Mouse (Mus musculus) liver, embryonic 11.5 days (tissue): ENCODE data around the gene Mbd6. TPM values are rescaled to one million over a fixed set of nuclear protein-coding genes. Genes with fewer than 3 reads are reported as not detected.

ENCODE experiments used
- ATAC-seq: fragments of 200-750 bp; cut with Nextera tagmentation; replicated peaks from 2 replicates; pipeline ENCODE4 v1.8.0; 2017; ENCODE audit warnings: moderate number of reproducible peaks, mild to moderate bottlenecking, moderate TSS enrichment, moderate library complexity; ENCODE audit not compliant: low FRiP score
- DNase-seq: peaks from one replicate; pipeline ENCODE4 v3.0.0-alpha.2; 2017; ENCODE audit warnings: low spot score
- H3K27ac ChIP-seq: fragments of 300-500 bp; sonication (generic); 2 replicates; pipeline ENCODE4 v1.5.1; 2014; ENCODE audit warnings: mild to moderate bottlenecking, low read depth, low read length, control low read depth
- H3K27me3 ChIP-seq: fragments of 300-500 bp; sonication (generic); replicated peaks from 2 replicates; pipeline ENCODE4 v1.6.1; 2014; ENCODE audit warnings: low read length, mixed read lengths; ENCODE audit not compliant: control insufficient read depth, insufficient read depth
- H3K36me3 ChIP-seq: fragments of 300-500 bp; sonication (generic); 2 replicates; pipeline ENCODE4 v1.6.1; 2014; ENCODE audit warnings: mild to moderate bottlenecking, low read length, moderate library complexity, mixed read lengths; ENCODE audit not compliant: control insufficient read depth, insufficient read depth
- H3K4me1 ChIP-seq: fragments of 300-500 bp; sonication (generic); replicated peaks from 2 replicates; pipeline ENCODE4 v1.6.1; 2014; ENCODE audit warnings: low read length, mixed read lengths; ENCODE audit not compliant: control insufficient read depth, insufficient read depth
- H3K4me2 ChIP-seq: fragments of 300-500 bp; sonication (generic); 2 replicates; pipeline ENCODE4 v1.6.1; 2014; ENCODE audit warnings: mild to moderate bottlenecking, control low read depth, moderate library complexity
- H3K4me3 ChIP-seq: fragments of 300-500 bp; sonication (generic); 2 replicates; pipeline ENCODE4 v1.5.1; 2014; ENCODE audit warnings: low read depth, low read length, control low read depth
- H3K9ac ChIP-seq: fragments of 300-500 bp; sonication (generic); 2 replicates; pipeline ENCODE4 v1.6.1; 2014; ENCODE audit warnings: low read depth, low read length, control low read depth
- H3K9me3 ChIP-seq: fragments of 300-500 bp; sonication (generic); 2 replicates; pipeline ENCODE4 v1.6.1; 2016; ENCODE audit warnings: low read length, inconsistent platforms, mixed read lengths; ENCODE audit not compliant: control insufficient read depth
- WGBS: fragments of 180-500 bp; shearing (Covaris S2); extraction: QIAGEN DNeasy Blood & Tissue Kit; methylation state at CpG from one replicate; pipeline ENCODE4 v1.1.7; 2014; 5-methylcytosine and 5-hydroxymethylcytosine counted together
- polyA plus RNA-seq: library from polyadenylated mRNA; unstranded; fragments of >200 nt; fragmentation: Nextera tagmentation; extraction: Ambion mirVana; gene quantifications from 2 replicates; pipeline ENCODE4 v1.2.1, GENCODE M21; 2014

The Mbd6 gene
- polyA plus RNA-seq, 1 experiment from 2014 or later, result 19.0 TPM

DNA sequence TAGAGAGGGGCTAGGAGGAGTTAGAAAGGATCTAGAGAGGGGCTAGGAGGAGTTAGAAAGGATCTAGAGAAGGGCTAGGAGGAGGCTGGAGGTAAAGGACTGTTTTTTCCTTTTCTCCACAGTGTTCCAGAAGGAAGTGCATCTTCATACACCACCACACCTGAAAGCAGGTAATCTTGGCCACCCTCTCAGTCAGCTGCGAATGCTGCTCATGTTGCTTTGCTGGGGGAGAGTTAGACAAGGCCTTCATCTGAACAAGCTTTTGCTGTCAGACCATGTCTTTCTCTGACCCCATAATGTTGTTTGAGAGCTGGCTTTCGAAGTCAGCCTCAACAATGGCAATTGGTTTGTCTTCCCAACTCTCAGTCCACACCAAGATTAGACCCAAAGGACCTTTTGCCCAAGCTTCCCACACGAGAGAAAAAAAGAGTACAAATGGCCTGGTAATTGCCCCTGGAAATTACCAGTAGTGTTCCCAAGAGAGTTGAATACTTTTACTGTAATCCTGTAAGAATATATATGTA lies 4.8 kb upstream of the Mbd6 start:
- Histone ChIP-seq H3K4me3 (no peak overlapping the region; the same call in 1 of the 2 replicates), H3K36me3 (peaks cover 45% of the 10 kb centered on the region), H3K4me2 (no peak overlapping the region; the same call in 1 of the 2 replicates), H3K4me1 (peaks cover 28% of the 10 kb centered on the region), H3K27ac (peak overlapping the region; percentile 99; the same call in 1 of the 2 replicates), H3K9ac (no peak overlapping the region), H3K27me3 (no peaks in the 10 kb centered on the region), H3K9me3 (no peaks in the 10 kb centered on the region)
- 90% methylated on average over 3 of the region's 3 CpGs for WGBS
- DNase-seq (no peak), ATAC-seq (no peak)

DNA sequence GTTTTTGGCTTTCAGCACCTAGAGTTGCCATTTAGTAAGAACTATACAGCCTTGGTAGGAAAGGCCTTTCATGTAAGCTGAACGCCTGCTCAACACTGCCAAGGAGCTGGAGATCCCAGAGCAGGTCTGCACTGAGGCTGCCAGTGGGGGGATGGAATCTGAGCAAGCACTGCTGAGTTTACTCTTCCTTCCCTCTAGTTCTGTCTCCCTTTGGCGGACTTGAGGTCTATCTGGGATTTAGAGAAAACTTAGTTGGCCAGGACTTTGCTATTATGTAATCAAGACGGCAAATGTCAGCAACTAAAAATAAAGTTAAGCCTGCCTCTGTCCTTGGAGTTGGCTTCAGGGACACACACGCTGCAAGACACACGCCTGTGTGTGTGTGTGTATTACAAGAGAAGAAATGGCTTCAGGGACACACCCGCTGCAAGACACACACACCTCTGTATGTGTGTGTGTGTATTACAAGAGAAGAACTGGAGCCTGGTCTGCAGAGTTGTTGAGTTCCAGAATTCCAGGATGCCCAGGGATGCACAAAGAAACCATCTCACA lies 4.2 kb upstream of the Mbd6 start:
- Histone ChIP-seq H3K9me3 (no peaks in the 10 kb centered on the region), H3K27me3 (no peaks in the 10 kb centered on the region), H3K4me3 (peak overlapping the region; percentile 86), H3K27ac (peak overlapping the region; percentile 99), H3K36me3 (peaks cover 44% of the 10 kb centered on the region), H3K4me2 (peak overlapping the region; percentile 98), H3K4me1 (peaks cover 28% of the 10 kb centered on the region), H3K9ac (peak overlapping the region; percentile 49)
- DNase-seq, result no peak
- WGBS, result 80% methylated on average over 6 of the region's 6 CpGs
- no peak for ATAC-seq

DNA sequence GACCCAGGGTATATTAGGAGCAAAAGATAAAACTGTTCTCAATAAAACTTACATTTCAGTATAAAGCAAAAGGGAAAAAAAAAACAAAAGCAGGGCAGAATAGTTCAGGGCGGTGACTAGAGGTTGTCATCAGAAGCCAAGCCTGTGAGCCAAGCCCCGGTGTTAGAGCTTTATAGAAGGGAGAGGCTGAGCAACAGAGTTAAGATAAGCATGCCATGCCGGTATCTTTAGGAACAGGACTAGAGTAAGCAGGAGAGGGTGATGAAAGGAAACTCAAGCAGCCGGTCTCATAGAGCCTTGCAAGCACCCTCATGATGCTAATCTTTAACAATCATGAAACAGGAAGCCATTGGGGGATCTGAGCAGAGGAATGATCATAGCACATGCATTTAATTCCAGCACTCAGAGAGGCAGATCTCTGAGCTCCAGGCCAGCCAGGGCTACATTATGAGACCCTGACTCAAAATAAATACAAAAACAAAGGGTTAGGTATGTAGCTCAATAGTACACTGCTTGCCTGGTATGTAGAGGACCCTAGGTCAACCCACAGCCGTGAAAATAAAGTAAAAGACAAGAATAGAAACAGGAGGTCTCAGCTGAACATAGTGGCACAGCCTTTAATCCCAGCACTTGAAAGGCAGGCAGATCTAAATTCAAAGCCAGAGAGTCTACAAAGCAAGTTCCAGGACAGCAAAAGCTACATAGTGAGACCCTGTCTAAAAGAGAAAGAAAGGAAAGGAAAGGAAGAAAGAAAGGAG lies 3.2 kb upstream of the Mbd6 start:
- DNase-seq (no peak), ATAC-seq (peak; percentile 59)
- Histone ChIP-seq H3K4me1 (peaks cover 37% of the 10 kb centered on the region), H3K4me3 (peak overlapping the region; percentile 86), H3K36me3 (peaks cover 38% of the 10 kb centered on the region), H3K27me3 (no peaks in the 10 kb centered on the region), H3K4me2 (peak overlapping the region; percentile 98), H3K9ac (peak overlapping the region; percentile 90), H3K27ac (peak overlapping the region; percentile 99), H3K9me3 (no peaks in the 10 kb centered on the region)
- WGBS, result 15% methylated on average over 5 of the region's 5 CpGs

DNA sequence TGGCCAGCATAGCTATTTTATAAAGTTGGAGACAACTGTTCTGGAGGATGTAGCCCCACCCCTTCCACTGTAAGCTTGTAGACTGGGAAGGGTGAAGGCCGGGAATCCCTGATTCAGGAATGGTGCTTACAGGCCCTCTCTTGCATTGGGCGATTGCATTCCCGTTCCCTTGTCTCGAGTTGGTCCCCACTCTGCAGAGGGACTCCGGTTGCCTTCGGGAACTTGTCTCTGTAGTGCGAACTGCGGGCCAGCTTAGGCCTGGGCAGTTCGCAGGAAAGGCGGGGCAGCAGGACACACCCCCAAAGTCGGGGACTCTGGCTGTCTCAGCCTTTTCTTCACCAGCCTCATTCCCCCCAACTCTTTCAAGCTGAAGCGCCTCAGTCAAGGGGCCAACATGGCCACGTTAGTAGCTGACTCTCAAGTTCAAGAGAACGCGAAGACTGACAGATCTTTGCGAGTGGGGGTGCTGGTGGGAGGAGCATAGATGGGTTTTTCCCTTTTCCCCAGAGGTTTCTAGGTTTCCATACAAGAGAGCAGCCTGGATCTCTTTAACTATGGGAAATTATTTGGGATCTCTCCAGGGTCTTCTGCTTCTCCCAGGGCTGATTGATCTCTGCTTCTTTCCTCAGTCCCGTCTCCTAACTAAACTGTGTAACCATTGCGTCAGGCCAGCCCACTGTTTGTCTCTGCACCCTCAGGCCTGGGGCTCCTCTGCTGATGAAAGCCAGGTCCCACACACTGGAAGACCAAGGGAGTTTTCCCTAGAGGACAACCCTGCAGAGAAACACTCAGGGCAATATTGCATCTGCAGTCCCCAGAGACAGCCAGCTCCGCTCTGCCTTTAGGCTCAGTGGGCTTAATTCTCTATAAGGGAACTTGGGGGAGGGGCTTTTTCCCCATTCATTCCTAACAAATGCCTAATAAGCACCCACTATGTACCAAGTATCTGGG lies 2.4 kb upstream of the Mbd6 start:
- peak; percentile 35 for ATAC-seq
- H3K4me1 ChIP-seq, result peaks cover 45% of the 10 kb centered on the region
- H3K4me3 ChIP-seq, result peak overlapping the region; percentile 86
- 4% methylated on average over 19 of the region's 19 CpGs for WGBS
- peak overlapping the region; percentile 99 for H3K27ac ChIP-seq
- no peaks in the 10 kb centered on the region for H3K9me3 ChIP-seq
- peak; percentile 85 for DNase-seq
- H3K36me3 ChIP-seq, result peaks cover 40% of the 10 kb centered on the region
- no peaks in the 10 kb centered on the region for H3K27me3 ChIP-seq
- H3K9ac ChIP-seq, result peak overlapping the region; percentile 90
- H3K4me2 ChIP-seq, result peak overlapping the region; percentile 98

DNA sequence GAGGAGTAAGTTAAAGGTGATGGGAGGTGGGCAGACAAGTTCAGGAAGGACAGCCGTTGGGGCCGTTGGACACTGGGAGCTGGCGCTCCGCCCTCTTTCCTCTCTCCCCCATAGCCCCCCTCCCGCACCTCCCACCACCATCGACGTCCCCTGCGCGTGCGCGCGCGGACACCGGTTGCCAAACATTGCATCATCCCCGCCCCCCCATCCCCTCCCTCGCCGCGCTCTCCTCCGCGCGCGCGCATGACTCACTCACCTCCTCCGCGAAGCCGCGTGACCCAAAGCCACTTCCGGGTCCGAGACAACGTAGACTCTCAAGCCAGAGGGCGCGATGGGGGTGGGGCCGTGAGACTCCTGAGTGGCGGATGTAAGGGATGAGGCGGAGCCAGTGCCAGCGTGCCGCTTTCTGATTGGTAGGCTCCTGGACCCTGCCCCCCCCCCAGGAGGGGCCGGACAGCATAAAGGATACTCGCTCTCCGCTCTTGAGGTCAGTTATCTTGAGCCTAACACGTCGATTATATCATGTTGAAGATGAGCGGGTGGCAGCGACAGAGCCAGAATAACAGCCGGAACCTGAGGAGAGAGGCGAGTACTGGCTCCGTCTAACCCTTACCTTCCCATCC lies 1.6 kb upstream of the Mbd6 start:
- 0% methylated on average over 46 of the region's 47 CpGs for WGBS
- H3K4me1 ChIP-seq, result peaks cover 51% of the 10 kb centered on the region
- DNase-seq (peak; percentile 100), ATAC-seq (peak; percentile 84)
- peak overlapping the region; percentile 86 for H3K4me3 ChIP-seq
- no peaks in the 10 kb centered on the region for H3K27me3 ChIP-seq
- peaks cover 40% of the 10 kb centered on the region for H3K36me3 ChIP-seq
- H3K4me2 ChIP-seq, result peak overlapping the region; percentile 98
- peak overlapping the region; percentile 90 for H3K9ac ChIP-seq
- H3K9me3 ChIP-seq, result no peaks in the 10 kb centered on the region
- H3K27ac ChIP-seq, result peak overlapping the region; percentile 99

DNA sequence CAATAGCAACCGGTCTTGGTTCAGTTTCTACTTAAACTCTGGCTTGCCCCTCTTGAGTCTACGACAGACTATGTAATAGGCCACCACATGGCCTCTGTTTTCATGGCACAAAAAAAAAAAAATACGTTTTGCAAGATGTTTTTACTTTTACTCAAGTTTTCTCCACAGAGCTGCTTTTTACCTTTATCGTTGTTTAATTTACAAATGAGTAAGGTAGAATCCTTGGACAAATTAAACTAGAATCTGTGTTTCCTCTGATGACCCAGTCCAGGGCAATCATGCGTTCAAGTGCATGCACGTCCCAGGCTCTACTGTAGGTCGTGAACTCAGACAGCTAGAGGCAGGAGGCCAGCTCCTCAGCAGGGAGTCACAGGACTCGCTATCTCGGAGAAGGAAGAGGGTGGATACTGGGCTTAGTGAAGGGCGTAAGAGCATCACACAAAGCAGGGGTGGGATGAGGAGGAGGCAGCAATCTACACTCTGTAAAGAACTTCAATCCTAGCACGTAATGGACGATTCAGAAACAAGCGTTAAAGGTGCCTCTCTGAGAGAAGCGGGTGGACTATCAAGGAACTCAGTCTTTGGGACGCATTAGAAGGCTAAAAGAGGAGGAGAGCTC lies 864 bp upstream of the Mbd6 start:
- H3K9me3 ChIP-seq, result no peaks in the 10 kb centered on the region
- ATAC-seq (peak; percentile 40), DNase-seq (no peak)
- peak overlapping the region; percentile 98 for H3K4me2 ChIP-seq
- peaks cover 51% of the 10 kb centered on the region for H3K4me1 ChIP-seq
- H3K27me3 ChIP-seq, result no peaks in the 10 kb centered on the region
- WGBS, result 2% methylated on average over 15 of the region's 15 CpGs
- peak overlapping the region; percentile 90 for H3K9ac ChIP-seq
- peak overlapping the region; percentile 99 for H3K27ac ChIP-seq
- H3K36me3 ChIP-seq, result peaks cover 40% of the 10 kb centered on the region
- peak overlapping the region; percentile 86 for H3K4me3 ChIP-seq

DNA sequence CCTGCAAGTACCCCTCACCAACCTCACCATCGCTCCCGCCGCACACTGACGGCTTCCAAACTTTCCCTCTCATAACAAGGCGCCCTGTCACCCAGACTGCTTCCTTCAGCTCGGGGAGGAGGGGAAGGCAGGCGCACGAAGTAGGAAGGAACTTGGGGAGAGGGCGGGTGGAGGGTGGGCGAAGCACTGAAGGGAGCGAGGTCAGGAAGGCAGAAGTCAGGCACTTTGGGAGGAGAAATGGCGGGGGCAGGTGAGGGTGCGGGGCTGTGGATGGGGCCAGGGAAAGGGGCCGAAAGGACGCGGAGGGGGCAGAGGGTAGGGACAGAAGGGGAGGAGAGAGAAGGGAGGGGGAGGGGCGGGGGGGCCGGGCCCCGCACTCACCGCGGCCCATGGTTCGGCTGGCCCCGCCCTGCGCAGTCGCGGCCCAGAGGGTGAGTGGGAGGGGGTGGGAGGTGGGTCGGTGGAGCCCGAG lies 454 bp downstream of the Mbd6 start:
- H3K4me1 ChIP-seq, result peaks cover 49% of the 10 kb centered on the region
- peaks cover 39% of the 10 kb centered on the region for H3K36me3 ChIP-seq
- WGBS, result 1% methylated on average over 22 of the region's 28 CpGs
- no peak for DNase-seq
- ATAC-seq, result peak; percentile 12
- no peaks in the 10 kb centered on the region for H3K27me3 ChIP-seq
- H3K9ac ChIP-seq, result peak overlapping the region; percentile 90
- peak overlapping the region; percentile 99 for H3K27ac ChIP-seq
- H3K4me2 ChIP-seq, result peak overlapping the region; percentile 98
- H3K9me3 ChIP-seq, result no peaks in the 10 kb centered on the region
- peak overlapping the region; percentile 86 for H3K4me3 ChIP-seq
